Mouse (Mus musculus): ENCODE results near the gene Tom1l2. TPM values are rescaled to one million over a fixed set of nuclear protein-coding genes. Genes with fewer than 3 reads are reported as not detected.

Gene Tom1l2
- total and polyA plus RNA-seq, 2 experiments, result 9.6 to 22.1 TPM

DNA sequence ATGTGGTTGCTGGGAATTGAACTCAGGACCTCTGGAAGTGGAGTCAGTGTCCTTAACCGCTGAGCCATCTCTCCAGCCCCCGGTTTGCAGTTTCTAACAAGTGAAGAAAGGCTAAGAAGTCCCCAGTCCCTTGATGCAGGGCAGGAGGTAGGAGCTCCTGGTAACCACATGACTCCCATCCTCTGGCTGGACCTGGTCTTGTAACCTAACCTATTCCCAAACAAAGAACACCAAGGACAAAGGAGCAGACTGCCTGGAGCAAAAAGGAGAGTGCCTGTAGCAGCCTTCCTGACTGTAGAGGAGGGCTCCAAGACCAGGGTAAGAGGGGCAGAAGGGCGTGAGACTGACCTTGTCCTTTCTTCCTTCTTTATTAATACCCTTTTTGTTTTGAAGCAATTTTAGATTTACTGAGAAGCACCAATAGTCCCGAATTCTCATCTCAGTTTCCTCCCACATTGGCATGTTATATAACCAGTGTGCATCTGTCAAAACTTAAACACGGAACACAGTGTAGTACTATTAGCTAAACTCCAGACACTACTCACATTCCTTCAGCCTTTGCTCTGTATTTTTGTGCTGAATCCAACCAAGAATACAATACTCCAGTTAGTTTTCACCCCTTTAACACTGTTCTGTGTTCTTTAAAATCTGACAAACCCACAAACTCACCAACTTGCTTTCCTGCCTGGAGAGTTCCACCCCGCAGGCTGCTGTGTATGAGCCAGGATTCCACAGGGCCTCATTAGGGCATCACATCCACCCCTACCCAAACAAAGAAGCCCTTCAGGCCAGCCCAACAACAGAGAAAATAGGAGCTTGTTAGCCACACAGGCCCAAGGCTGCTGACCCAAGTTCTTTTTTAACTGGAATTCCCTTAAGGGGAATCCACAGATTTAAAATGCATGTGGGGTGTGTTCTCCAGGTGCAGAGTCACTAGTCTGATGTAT is 58.7 kb downstream of the Tom1l2 start:
- no peak overlapping the region for H3K4me3 ChIP-seq (ENCODE audit: insufficient read depth, low read depth, low read length)
- peaks cover 5% of the 10 kb centered on the region; the same call in 1 of the 2 replicates for H3K79me2 ChIP-seq (ENCODE audit: control insufficient read depth, insufficient read depth, low read length)
- 90% methylated on average over 6 of the region's 6 CpGs for WGBS
- no peak overlapping the region for H3K27ac ChIP-seq (replicated peaks; ENCODE audit: insufficient read depth, low read depth, low read length)
- H3K36me3 ChIP-seq (ENCODE audit: control insufficient read depth, insufficient read depth, low read length), result no peaks in the 10 kb centered on the region
- TF ChIP-seq CTCF (IDR thresholded peaks at IDR 0.05; ENCODE audit: low read depth, low read length) (no peak), POLR2A (IDR thresholded peaks at IDR 0.05; ENCODE audit: extremely low read depth, insufficient read depth, low read length) (no peak)
- H3K4me1 ChIP-seq (ENCODE audit: control insufficient read depth, insufficient read depth, low read length), result no peaks in the 10 kb centered on the region
- H3K27me3 ChIP-seq (ENCODE audit: control insufficient read depth, insufficient read depth, low read length), result no peaks in the 10 kb centered on the region
- H3K9ac ChIP-seq (ENCODE audit: low read depth, low read length), result no peak overlapping the region
- no peak for DNase-seq (ENCODE audit: extremely low read depth, low read depth, low spot score)

DNA sequence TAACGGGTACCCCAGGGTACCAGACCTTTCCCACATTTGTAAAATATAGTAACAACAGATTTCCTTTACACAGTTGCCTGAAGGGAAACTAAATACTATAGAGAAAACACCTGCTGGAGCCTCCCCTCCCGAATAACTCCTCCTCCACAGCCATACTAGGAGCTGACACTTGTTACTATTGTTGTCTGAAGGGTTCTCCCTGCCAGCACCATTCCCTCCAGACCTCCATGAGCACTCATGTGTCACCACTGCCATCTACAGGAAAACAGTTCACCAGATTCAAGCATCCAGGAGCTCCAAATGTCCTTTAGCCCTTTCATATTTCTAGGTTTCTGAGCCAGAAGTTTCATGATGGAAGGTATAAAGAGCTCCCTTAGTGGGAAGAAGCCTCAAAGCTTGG is 60.0 kb downstream of the Tom1l2 start:
- no peak overlapping the region for H3K4me3 ChIP-seq (ENCODE audit: insufficient read depth, low read depth, low read length)
- no peak overlapping the region for H3K27ac ChIP-seq (replicated peaks; ENCODE audit: insufficient read depth, low read depth, low read length)
- peak; percentile 31 for DNase-seq (ENCODE audit: extremely low read depth, low read depth, low spot score)
- no peaks in the 10 kb centered on the region for H3K4me1 ChIP-seq (ENCODE audit: control insufficient read depth, insufficient read depth, low read length)
- TF ChIP-seq POLR2A (IDR thresholded peaks at IDR 0.05; ENCODE audit: extremely low read depth, insufficient read depth, low read length) (no peak), CTCF (IDR thresholded peaks at IDR 0.05; ENCODE audit: low read depth, low read length) (peak; percentile 40; the same call in 1 of the 2 replicates)
- H3K36me3 ChIP-seq (ENCODE audit: control insufficient read depth, insufficient read depth, low read length), result no peaks in the 10 kb centered on the region
- 54% methylated on average over 2 of the region's 2 CpGs for WGBS
- 0 out of 2 replicates have a peak, but pooled peaks cover 2% of the 10 kb centered on the region for H3K79me2 ChIP-seq (ENCODE audit: control insufficient read depth, insufficient read depth, low read length)
- H3K27me3 ChIP-seq (ENCODE audit: control insufficient read depth, insufficient read depth, low read length), result no peaks in the 10 kb centered on the region
- no peak overlapping the region for H3K9ac ChIP-seq (ENCODE audit: low read depth, low read length)

DNA sequence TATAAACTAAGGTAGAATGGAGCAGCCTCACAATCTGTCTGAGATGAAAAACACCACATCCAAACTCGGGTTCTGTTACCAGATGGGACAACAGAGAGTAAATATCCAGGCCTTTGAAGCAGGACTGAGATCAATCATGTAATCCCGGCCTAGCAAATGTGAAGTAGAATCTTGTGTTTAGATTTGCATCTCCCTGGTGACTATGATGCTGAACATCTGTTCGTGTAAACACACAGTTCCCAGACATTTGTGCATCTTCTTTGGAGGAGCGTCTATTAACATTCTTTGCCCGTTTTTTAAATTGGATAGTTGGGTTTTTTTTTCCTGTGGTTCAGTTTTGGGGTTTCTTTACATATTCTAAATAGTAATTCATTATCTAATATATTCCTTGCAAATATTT is 63.7 kb downstream of the Tom1l2 start:
- Histone ChIP-seq H3K27ac (replicated peaks; ENCODE audit: insufficient read depth, low read depth, low read length) (no peak overlapping the region), H3K9ac (ENCODE audit: low read depth, low read length) (no peak overlapping the region), H3K79me2 (ENCODE audit: control insufficient read depth, insufficient read depth, low read length) (0 out of 2 replicates have a peak, but pooled peaks cover 2% of the 10 kb centered on the region), H3K4me1 (ENCODE audit: control insufficient read depth, insufficient read depth, low read length) (no peaks in the 10 kb centered on the region), H3K27me3 (ENCODE audit: control insufficient read depth, insufficient read depth, low read length) (no peaks in the 10 kb centered on the region), H3K36me3 (ENCODE audit: control insufficient read depth, insufficient read depth, low read length) (no peaks in the 10 kb centered on the region), H3K4me3 (ENCODE audit: insufficient read depth, low read depth, low read length) (no peak overlapping the region)
- 60% methylated on average over 5 of the region's 5 CpGs for WGBS
- no peak for TF ChIP-seq CTCF (IDR thresholded peaks at IDR 0.05; ENCODE audit: low read depth, low read length)
- no peak for TF ChIP-seq POLR2A (IDR thresholded peaks at IDR 0.05; ENCODE audit: extremely low read depth, insufficient read depth, low read length)
- DNase-seq (ENCODE audit: extremely low read depth, low read depth, low spot score), result no peak

DNA sequence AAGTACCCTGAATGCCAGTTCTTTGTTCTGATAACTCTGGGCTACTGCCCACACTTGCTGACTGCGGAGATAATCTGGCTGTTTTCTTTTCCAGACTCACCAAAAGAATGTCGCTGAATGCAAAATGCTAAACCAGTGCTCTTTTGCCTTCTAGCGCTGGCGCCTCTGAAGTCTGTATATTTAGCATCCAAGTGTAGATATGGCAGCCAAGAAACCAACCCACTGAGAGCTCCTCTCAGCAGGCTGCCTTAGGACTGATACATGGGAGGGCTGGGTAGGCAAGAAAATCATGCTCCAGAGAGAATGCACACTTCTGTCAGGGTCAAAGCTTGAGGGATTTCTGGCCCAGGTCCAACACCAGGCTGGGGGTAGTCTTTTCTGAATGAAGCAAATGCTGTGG is 66.4 kb downstream of the Tom1l2 start:
- no peaks in the 10 kb centered on the region for H3K27me3 ChIP-seq (ENCODE audit: control insufficient read depth, insufficient read depth, low read length)
- DNase-seq (ENCODE audit: extremely low read depth, low read depth, low spot score), result no peak
- 0 out of 2 replicates have a peak, but pooled peaks cover 2% of the 10 kb centered on the region for H3K79me2 ChIP-seq (ENCODE audit: control insufficient read depth, insufficient read depth, low read length)
- no peak for TF ChIP-seq CTCF (IDR thresholded peaks at IDR 0.05; ENCODE audit: low read depth, low read length)
- no peak for TF ChIP-seq POLR2A (IDR thresholded peaks at IDR 0.05; ENCODE audit: extremely low read depth, insufficient read depth, low read length)
- no peak overlapping the region for H3K9ac ChIP-seq (ENCODE audit: low read depth, low read length)
- no peaks in the 10 kb centered on the region for H3K4me1 ChIP-seq (ENCODE audit: control insufficient read depth, insufficient read depth, low read length)
- no peak overlapping the region for H3K4me3 ChIP-seq (ENCODE audit: insufficient read depth, low read depth, low read length)
- H3K27ac ChIP-seq (replicated peaks; ENCODE audit: insufficient read depth, low read depth, low read length), result no peak overlapping the region
- no peaks in the 10 kb centered on the region for H3K36me3 ChIP-seq (ENCODE audit: control insufficient read depth, insufficient read depth, low read length)
- WGBS, result 89% methylated on average over 4 of the region's 4 CpGs

DNA sequence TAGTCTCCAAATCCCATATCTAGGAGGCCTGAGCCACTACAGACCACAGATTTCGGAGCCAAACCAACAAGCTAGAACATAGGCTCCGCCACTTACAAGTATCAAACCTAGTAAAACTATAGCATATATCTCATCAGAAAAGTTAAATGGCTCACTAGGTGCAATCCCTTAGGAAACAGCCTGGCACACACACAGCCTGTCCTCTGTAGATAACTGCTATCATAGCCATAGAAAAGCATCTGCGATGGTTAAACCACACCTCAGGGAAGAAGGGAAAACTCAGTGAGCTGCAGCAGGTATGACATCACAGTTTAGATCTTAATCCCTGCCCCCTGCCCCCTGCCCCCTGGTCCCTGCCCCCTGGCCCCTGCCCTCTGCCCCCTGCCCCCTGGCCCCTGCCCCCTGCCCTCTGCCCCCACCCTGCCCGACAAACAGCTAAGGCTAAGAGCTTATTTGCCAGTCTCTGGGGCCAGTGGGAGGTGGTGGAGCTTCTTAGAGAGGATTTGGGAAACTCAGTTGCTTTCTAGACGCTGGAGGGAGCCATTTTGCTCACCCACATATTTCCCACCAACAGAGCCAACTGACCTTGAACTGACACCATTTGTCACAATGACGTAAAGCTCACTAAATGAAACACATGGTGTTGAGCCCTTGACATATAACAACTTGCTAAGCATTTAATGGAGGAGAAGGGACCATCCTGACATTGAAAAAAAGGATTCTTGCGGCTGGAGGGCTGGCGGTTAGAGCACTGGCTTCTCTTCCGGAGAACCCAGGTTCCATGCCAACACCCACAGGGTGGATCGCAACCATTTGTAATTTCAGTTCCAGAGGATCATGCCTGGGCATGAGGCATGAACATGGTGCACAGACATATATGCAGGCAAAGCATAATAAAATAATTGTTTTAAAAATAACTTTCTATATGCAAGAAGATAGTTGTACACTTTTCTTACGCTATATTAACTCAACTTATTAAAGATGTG is 72.0 kb downstream of the Tom1l2 start:
- Histone ChIP-seq H3K79me2 (ENCODE audit: control insufficient read depth, insufficient read depth, low read length) (no peaks in the 10 kb centered on the region), H3K4me1 (ENCODE audit: control insufficient read depth, insufficient read depth, low read length) (no peaks in the 10 kb centered on the region), H3K4me3 (ENCODE audit: insufficient read depth, low read depth, low read length) (no peak overlapping the region), H3K27me3 (ENCODE audit: control insufficient read depth, insufficient read depth, low read length) (no peaks in the 10 kb centered on the region), H3K36me3 (ENCODE audit: control insufficient read depth, insufficient read depth, low read length) (no peaks in the 10 kb centered on the region; the same call in 1 of the 2 replicates), H3K27ac (replicated peaks; ENCODE audit: insufficient read depth, low read depth, low read length) (no peak overlapping the region), H3K9ac (ENCODE audit: low read depth, low read length) (no peak overlapping the region)
- no peak for DNase-seq (ENCODE audit: extremely low read depth, low read depth, low spot score)
- 85% methylated on average over 11 of the region's 11 CpGs for WGBS
- TF ChIP-seq POLR2A (IDR thresholded peaks at IDR 0.05; ENCODE audit: extremely low read depth, insufficient read depth, low read length), result no peak
- no peak for TF ChIP-seq CTCF (IDR thresholded peaks at IDR 0.05; ENCODE audit: low read depth, low read length)
